19 mouse cellular contexts compared by ENCODE assay signal in genomic region chr8:61378847-61379698, GRCm38 (mm10).
A peak's percentile ranks its signal among the peaks of the same experiment; 100 is the strongest.
DNase-seq lines count a peak whose midpoint lies in the region; ATAC-seq and TF ChIP-seq lines count a peak whose summit lies in the region.
"Had no signal": no experiment of that assay in that cellular context is flagged by ENCODE, and none has a peak within 500 bp of the region (broad histone marks: within the 10 kb centered on the region; RNA-seq: fewer than 3 reads in every experiment).

No protein-coding gene starts in this region.

- 0 out of 2 replicates have a peak, but pooled peaks cover 6% of the 10 kb centered on the region for H3K36me3 ChIP-seq in intestine, embryonic 15.5 days
- peaks cover 25% of the 10 kb centered on the region for H3K36me3 ChIP-seq in intestine, postnatal 0 days (ENCODE audit: control insufficient read depth, insufficient read depth)
- peaks cover 51% of the 10 kb centered on the region for H3K36me3 ChIP-seq in forebrain, embryonic 12.5 days (replicated peaks)
- peaks cover 22% of the 10 kb centered on the region for H3K36me3 ChIP-seq in hindbrain, embryonic 13.5 days
- H3K36me3 ChIP-seq in midbrain, embryonic 14.5 days (ENCODE audit: control insufficient read depth, insufficient read depth, low read length), result peaks cover 7% of the 10 kb centered on the region

- 0 out of 2 replicates have a peak, but pooled peaks cover 9% of the 10 kb centered on the region for H3K4me1 ChIP-seq in intestine, embryonic 15.5 days (replicated peaks)
- H3K4me1 ChIP-seq in intestine, postnatal 0 days (replicated peaks; ENCODE audit: control insufficient read depth, insufficient read depth, low read length), result no peaks in the 10 kb centered on the region; the same call in 1 of the 2 replicates
- H3K4me1 ChIP-seq in forebrain, embryonic 12.5 days, result peaks cover 31% of the 10 kb centered on the region
- H3K4me1 ChIP-seq in hindbrain, embryonic 13.5 days (replicated peaks), result peaks cover 29% of the 10 kb centered on the region
- peaks cover 10% of the 10 kb centered on the region for H3K4me1 ChIP-seq in midbrain, embryonic 14.5 days (ENCODE audit: control insufficient read depth, insufficient read depth, low read length)

- H3K9ac ChIP-seq in intestine, embryonic 15.5 days, result no peak overlapping the region
- no peak overlapping the region for H3K9ac ChIP-seq in intestine, postnatal 0 days (ENCODE audit: low read depth, low read length)
- H3K9ac ChIP-seq in forebrain, embryonic 12.5 days, result peak overlapping the region; percentile 5; the same call in 1 of the 2 replicates
- H3K9ac ChIP-seq in hindbrain, embryonic 13.5 days, result no peak overlapping the region; the same call in 1 of the 2 replicates
- peak overlapping the region; percentile 7; the same call in 1 of the 2 replicates for H3K9ac ChIP-seq in midbrain, embryonic 14.5 days (replicated peaks; ENCODE audit: low read length)
- H3K9ac ChIP-seq: liver, embryonic 12.5 days; neural tube, embryonic 12.5 days had no signal

- no peaks in the 10 kb centered on the region for H3K27me3 ChIP-seq in intestine, embryonic 15.5 days (replicated peaks)
- H3K27me3 ChIP-seq in intestine, postnatal 0 days (replicated peaks; ENCODE audit: control insufficient read depth, insufficient read depth, low read length), result no peaks in the 10 kb centered on the region
- no peaks in the 10 kb centered on the region for H3K27me3 ChIP-seq in forebrain, embryonic 12.5 days
- no peaks in the 10 kb centered on the region for H3K27me3 ChIP-seq in hindbrain, embryonic 13.5 days
- H3K27me3 ChIP-seq in midbrain, embryonic 14.5 days (ENCODE audit: control insufficient read depth, insufficient read depth, low read length), result no peaks in the 10 kb centered on the region
- H3K27me3 ChIP-seq: liver, embryonic 12.5 days; neural tube, embryonic 12.5 days had no signal

- WGBS in intestine, embryonic 15.5 days, result 66% methylated on average over 11 of the region's 11 CpGs
- 68% methylated on average over 11 of the region's 11 CpGs for WGBS in intestine, postnatal 0 days
- 60% methylated on average over 11 of the region's 11 CpGs for WGBS in forebrain, embryonic 12.5 days
- WGBS in hindbrain, embryonic 13.5 days, result 62% methylated on average over 11 of the region's 11 CpGs
- 38% methylated on average over 11 of the region's 11 CpGs for WGBS in midbrain, embryonic 14.5 days

- no peak overlapping the region for H3K4me3 ChIP-seq in intestine, embryonic 15.5 days (replicated peaks)
- H3K4me3 ChIP-seq in intestine, postnatal 0 days (ENCODE audit: low read depth, low read length), result no peak overlapping the region
- no peak overlapping the region for H3K4me3 ChIP-seq in forebrain, embryonic 12.5 days (replicated peaks)
- H3K4me3 ChIP-seq in hindbrain, embryonic 13.5 days, result no peak overlapping the region
- no peak overlapping the region for H3K4me3 ChIP-seq in midbrain, embryonic 14.5 days (replicated peaks; ENCODE audit: low read depth, low read length)
- H3K4me3 ChIP-seq: gastrocnemius, adult 2 months; liver, embryonic 12.5 days; neural tube, embryonic 12.5 days had no signal

- peak; percentile 76 for DNase-seq in midbrain, embryonic 14.5 days
- no peak for DNase-seq in embryo, embryonic 10.5 days (ENCODE audit: low spot score)
- no peak for DNase-seq in liver
- DNase-seq: B cell, adult 2 months; cerebellum, postnatal 10 days; gastrocnemius, adult 2 months; kidney, adult 2 months; kidney, postnatal 4 days; layer of hippocampus, postnatal 36 days; left cerebral cortex, postnatal 4 days; right cerebral cortex, postnatal 25 days; thymus, adult 2 months had no signal

- peak; percentile 35; the same call in 1 of the 2 replicates for ATAC-seq in intestine, embryonic 15.5 days
- no peak for ATAC-seq in intestine, postnatal 0 days
- ATAC-seq in forebrain, embryonic 12.5 days (ENCODE audit: low FRiP score), result peak; percentile 60; the same call in 1 of the 2 replicates
- peak; percentile 34; the same call in 1 of the 2 replicates for ATAC-seq in hindbrain, embryonic 13.5 days (ENCODE audit: low FRiP score)
- peak; percentile 66; the same call in 1 of the 2 replicates for ATAC-seq in midbrain, embryonic 14.5 days (ENCODE audit: low FRiP score, low TSS enrichment)
- no peak for ATAC-seq in megakaryocyte progenitor cell, adult 5-6 weeks (replicated peaks; ENCODE audit: poor library complexity)
- ATAC-seq: liver, embryonic 12.5 days had no signal

- no peak overlapping the region for H3K27ac ChIP-seq in intestine, embryonic 15.5 days
- H3K27ac ChIP-seq in intestine, postnatal 0 days (ENCODE audit: low read depth, low read length), result no peak overlapping the region
- H3K27ac ChIP-seq in forebrain, embryonic 12.5 days, result peak overlapping the region; percentile 70
- H3K27ac ChIP-seq in hindbrain, embryonic 13.5 days, result peak overlapping the region; percentile 31
- H3K27ac ChIP-seq in midbrain, embryonic 14.5 days (replicated peaks; ENCODE audit: low read depth, low read length), result peak overlapping the region; percentile 60
- H3K27ac ChIP-seq: gastrocnemius, adult 2 months; liver, embryonic 12.5 days; neural tube, embryonic 12.5 days had no signal

- no peaks in the 10 kb centered on the region for H3K9me3 ChIP-seq in intestine, embryonic 15.5 days
- H3K9me3 ChIP-seq in intestine, postnatal 0 days (ENCODE audit: control insufficient read depth), result no peaks in the 10 kb centered on the region
- H3K9me3 ChIP-seq in forebrain, embryonic 12.5 days, result no peaks in the 10 kb centered on the region
- no peaks in the 10 kb centered on the region for H3K9me3 ChIP-seq in hindbrain, embryonic 13.5 days
- no peaks in the 10 kb centered on the region for H3K9me3 ChIP-seq in midbrain, embryonic 14.5 days (ENCODE audit: control insufficient read depth, low read length)
- H3K9me3 ChIP-seq: liver, embryonic 12.5 days; neural tube, embryonic 12.5 days had no signal

- H3K4me2 ChIP-seq in intestine, embryonic 15.5 days (replicated peaks), result no peak overlapping the region
- H3K4me2 ChIP-seq in intestine, postnatal 0 days (replicated peaks; ENCODE audit: low read depth), result no peak overlapping the region
- no peak overlapping the region for H3K4me2 ChIP-seq in forebrain, embryonic 12.5 days
- no peak overlapping the region for H3K4me2 ChIP-seq in hindbrain, embryonic 13.5 days
- H3K4me2 ChIP-seq in midbrain, embryonic 14.5 days (ENCODE audit: low read length), result no peak overlapping the region
- H3K4me2 ChIP-seq: liver, embryonic 12.5 days; neural tube, embryonic 12.5 days had no signal

- TF ChIP-seq CTCF in intestine, postnatal 0 days (IDR thresholded peaks at IDR 0.05; ENCODE audit: low read depth), result no peak

Comparison
In these comparisons a context has a peak if more than half of its experiments do, and no peak if none do; other contexts are left out.
1. ATAC-seq: peak in intestine, embryonic 15.5 days (single experiment), forebrain, embryonic 12.5 days (single experiment), hindbrain, embryonic 13.5 days (single experiment) and midbrain, embryonic 14.5 days (single experiment); none in intestine, postnatal 0 days (single experiment) and megakaryocyte progenitor cell, adult 5-6 weeks (single experiment).
2. H3K27ac ChIP-seq: peak in forebrain, embryonic 12.5 days (single experiment), hindbrain, embryonic 13.5 days (single experiment) and midbrain, embryonic 14.5 days (single experiment); none in intestine, embryonic 15.5 days (single experiment) and intestine, postnatal 0 days (single experiment).
3. H3K9ac ChIP-seq: peak in forebrain, embryonic 12.5 days (single experiment) and midbrain, embryonic 14.5 days (single experiment); none in intestine, embryonic 15.5 days (single experiment), intestine, postnatal 0 days (single experiment) and hindbrain, embryonic 13.5 days (single experiment).